Mouse (Mus musculus): Measurements from ENCODE around the gene Mcl1.

DNA sequence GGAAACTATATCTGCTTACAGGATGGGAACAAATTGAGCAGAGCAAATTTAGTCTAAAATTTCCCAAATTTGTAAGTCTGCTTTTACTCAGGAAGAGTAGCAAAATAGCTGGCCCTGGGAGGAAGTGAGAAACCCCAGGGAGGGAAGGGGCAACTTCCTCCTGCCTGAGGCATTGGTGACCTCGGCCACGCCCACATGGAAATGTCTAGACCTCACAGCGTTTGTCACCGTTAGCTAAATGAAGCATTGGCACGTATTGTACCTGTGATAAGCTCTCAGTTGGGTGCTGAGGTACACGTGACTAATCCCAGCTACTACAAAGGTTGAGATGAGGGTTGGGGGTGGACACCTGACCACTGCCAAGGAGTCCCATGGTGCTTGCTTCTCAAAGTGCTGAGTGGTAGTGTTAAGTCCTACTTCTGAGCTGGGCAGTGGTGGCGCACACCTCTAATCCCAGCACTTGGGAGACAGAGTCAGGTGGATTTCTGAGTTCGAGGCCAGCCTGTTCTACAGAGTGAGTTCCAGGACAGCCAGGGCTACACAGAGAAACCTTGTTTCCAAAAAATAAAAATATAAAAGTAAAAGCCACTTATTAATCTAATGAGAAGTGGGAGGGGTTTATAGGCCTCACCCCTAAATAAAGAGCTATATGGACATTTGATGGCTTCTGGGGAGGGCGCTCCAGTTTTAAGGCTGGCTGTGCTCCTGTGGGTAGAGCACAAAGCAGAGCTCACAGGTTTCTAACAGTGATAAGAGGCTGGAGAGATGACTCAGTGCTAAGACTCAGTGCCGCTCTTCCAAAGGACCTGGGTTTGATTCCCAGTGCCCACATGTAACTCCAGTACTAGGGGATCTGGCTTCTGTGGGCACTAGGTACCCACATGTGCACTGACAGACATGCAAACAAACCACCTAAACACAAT lies 13.0 kb upstream of the Mcl1 start:
- TF ChIP-seq CTCF (IDR thresholded peaks at IDR 0.05; ENCODE audit: control insufficient read depth, insufficient read depth, insufficient read length) (no peak), USF1 (IDR thresholded peaks at IDR 0.05; ENCODE audit: low read depth) (no peak), MAX (IDR thresholded peaks at IDR 0.05) (no peak)

Data from C2C12 (cell line).